Mouse (Mus musculus): ENCODE results near the gene Slc7a11.

GRCm38 (mm10) chr3:50076979-50077378, 366.4 kb downstream of the Slc7a11 start:
- TF ChIP-seq CTCF (IDR thresholded peaks at IDR 0.05; ENCODE audit: insufficient read depth, low read length) (no peak), POLR2A (IDR thresholded peaks at IDR 0.05; ENCODE audit: borderline replicate concordance, extremely low read depth, low read depth, low read length) (no peak)
